Mouse (Mus musculus) MEL (cell line): ENCODE measurements around the gene Oprm1. TPM values are rescaled to one million over a fixed set of nuclear protein-coding genes. Genes with fewer than 3 reads are reported as not detected.

Source experiments
- DNase-seq: peaks from one replicate; pipeline ENCODE4 v3.0.0; 2011; ENCODE audit warnings: low read depth, low spot score
- H3K27ac ChIP-seq: 2 replicates; pipeline ENCODE4 v1.5.1; 2012; ENCODE audit warnings: low read depth, mild to moderate bottlenecking, control low read depth, low read length, moderate library complexity; ENCODE audit not compliant: control insufficient read depth
- H3K27me3 ChIP-seq, 2 experiments: fragments of 150-350 bp in 1 of 2; sonication (generic) in 1 of 2; 2 replicates each; pipeline ENCODE4 v1.6.1; 2012; ENCODE audit warnings: low read length in 2 of 2, mild to moderate bottlenecking in 2 of 2, improper control_type of control experiment in 1 of 2, moderate library complexity in 1 of 2; ENCODE audit not compliant: insufficient read depth in 2 of 2, control insufficient read depth in 1 of 2
- H3K36me3 ChIP-seq, 2 experiments: 2 replicates each; pipeline ENCODE4 v1.6.1; 2012 to 2014; ENCODE audit warnings: low read length in 2 of 2, improper control_type of control experiment in 1 of 2, inconsistent platforms in 1 of 2, mild to moderate bottlenecking in 1 of 2; ENCODE audit not compliant: insufficient read depth in 2 of 2, control insufficient read depth in 1 of 2
- H3K4me1 ChIP-seq, 2 experiments: fragments of 150-350 bp in 1 of 2; sonication (generic) in 1 of 2; 2 replicates each; pipeline ENCODE4 v1.6.1; 2012; ENCODE audit warnings: low read length in 2 of 2, improper control_type of control experiment in 1 of 2, mild to moderate bottlenecking in 1 of 2; ENCODE audit not compliant: insufficient read depth in 2 of 2, control insufficient read depth in 1 of 2
- H3K4me3 ChIP-seq, 2 experiments: fragments of 150-350 bp in 1 of 2; sonication (generic) in 1 of 2; 2 replicates each; pipeline ENCODE4 v1.5.1; 2012; ENCODE audit warnings: low read depth in 2 of 2, low read length in 2 of 2, mild to moderate bottlenecking in 2 of 2, moderate library complexity in 2 of 2, control low read depth in 1 of 2, improper control_type of control experiment in 1 of 2; ENCODE audit not compliant: control insufficient read depth in 1 of 2, insufficient read depth in 1 of 2
- H3K79me2 ChIP-seq: 2 replicates; pipeline ENCODE4 v1.6.1; 2012; ENCODE audit warnings: mild to moderate bottlenecking, low read length, moderate library complexity; ENCODE audit not compliant: control insufficient read depth, poor library complexity, insufficient read depth
- H3K9ac ChIP-seq: 2 replicates; pipeline ENCODE4 v1.6.1; 2012; ENCODE audit warnings: low read depth, mild to moderate bottlenecking, control low read depth, low read length, moderate library complexity; ENCODE audit not compliant: control insufficient read depth, poor library complexity, severe bottlenecking
- H3K9me3 ChIP-seq: fragments of 150-350 bp; sonication (generic); replicated peaks from 2 replicates; pipeline ENCODE4 v1.6.1; 2012; ENCODE audit warnings: mild to moderate bottlenecking, low read length, improper control_type of control experiment, moderate library complexity; ENCODE audit not compliant: insufficient read depth
- BHLHE40 ChIP-seq: IDR thresholded peaks from 2 replicates; pipeline ENCODE4 v1.6.1; 2012; ENCODE audit warnings: low read depth, mild to moderate bottlenecking, inconsistent platforms, low read length, improper control_type of control experiment, borderline replicate concordance
- CHD1 ChIP-seq: IDR thresholded peaks from 2 replicates; pipeline ENCODE4 v1.6.1; 2012; ENCODE audit warnings: low read depth, mild to moderate bottlenecking, inconsistent platforms, low read length, improper control_type of control experiment
- CTCF ChIP-seq, 3 experiments: IDR thresholded peaks in 2 of 3; conservative IDR thresholded peaks in 1 of 3; 2 replicates each; pipeline ENCODE4 v1.5.1; 2011 to 2012; ENCODE audit warnings: low read length in 3 of 3, low read depth in 2 of 3, mild to moderate bottlenecking in 2 of 3, improper control_type of control experiment in 1 of 3, inconsistent platforms in 1 of 3, mixed read lengths in 1 of 3, moderate library complexity in 1 of 3; ENCODE audit not compliant: control insufficient read depth in 1 of 3, insufficient read depth in 1 of 3, poor library complexity in 1 of 3, severe bottlenecking in 1 of 3
- ELF1 ChIP-seq: IDR thresholded peaks from 2 replicates; pipeline ENCODE4 v1.6.1; 2014; ENCODE audit warnings: low read depth, mild to moderate bottlenecking, inconsistent platforms, low read length, improper control_type of control experiment, moderate library complexity
- ETS1 ChIP-seq: IDR thresholded peaks from 2 replicates; pipeline ENCODE4 v1.6.1; 2012; ENCODE audit warnings: low read depth, mild to moderate bottlenecking, inconsistent platforms, low read length, improper control_type of control experiment, moderate library complexity
- GABPA ChIP-seq: IDR thresholded peaks from 2 replicates; pipeline ENCODE4 v1.6.1; 2012; ENCODE audit warnings: low read depth, mild to moderate bottlenecking, inconsistent platforms, low read length, improper control_type of control experiment, moderate library complexity
- GATA1 ChIP-seq: IDR thresholded peaks from 2 replicates; pipeline ENCODE4 v1.6.1; 2011; ENCODE audit warnings: low read depth, low read length, improper control_type of control experiment
- HCFC1 ChIP-seq: IDR thresholded peaks from 2 replicates; pipeline ENCODE4 v1.6.1; 2012; ENCODE audit warnings: low read depth, mild to moderate bottlenecking, inconsistent platforms, low read length, improper control_type of control experiment, moderate library complexity
- KAT2A ChIP-seq: conservative IDR thresholded peaks from 2 replicates; pipeline ENCODE4 v1.6.1; 2012; ENCODE audit warnings: low read depth, low read length, improper control_type of control experiment, inconsistent platforms
- MAFK ChIP-seq: IDR thresholded peaks from 2 replicates; pipeline ENCODE4 v1.6.1; 2011; ENCODE audit warnings: low read depth, mild to moderate bottlenecking, low read length, improper control_type of control experiment, borderline replicate concordance
- MAX ChIP-seq: IDR thresholded peaks from 2 replicates; pipeline ENCODE4 v1.6.1; 2011; ENCODE audit warnings: low read length, improper control_type of control experiment
- MEF2A ChIP-seq: IDR thresholded peaks from 2 replicates; pipeline ENCODE4 v1.6.1; 2014; ENCODE audit warnings: low read depth, mild to moderate bottlenecking, inconsistent platforms, low read length, improper control_type of control experiment; ENCODE audit not compliant: poor library complexity, insufficient replicate concordance, severe bottlenecking; ENCODE audit errors: extremely low read depth
- MXI1 ChIP-seq: IDR thresholded peaks from 2 replicates; pipeline ENCODE4 v1.6.1; 2011; ENCODE audit warnings: mild to moderate bottlenecking, low read depth, low read length, improper control_type of control experiment
- MYC ChIP-seq: IDR thresholded peaks from 2 replicates; pipeline ENCODE4 v1.6.1; 2011; ENCODE audit warnings: low read depth, mild to moderate bottlenecking, low read length, improper control_type of control experiment, moderate library complexity
- NELFE ChIP-seq: IDR thresholded peaks from 2 replicates; pipeline ENCODE4 v1.6.1; 2011; ENCODE audit warnings: low read depth, low read length, improper control_type of control experiment
- NRF1 ChIP-seq: IDR thresholded peaks from 2 replicates; pipeline ENCODE4 v1.6.1; 2014; ENCODE audit warnings: low read depth, mild to moderate bottlenecking, inconsistent platforms, low read length, improper control_type of control experiment, moderate library complexity; ENCODE audit not compliant: poor library complexity, insufficient read depth, severe bottlenecking
- POLR2A ChIP-seq, 2 experiments: IDR thresholded peaks; 2 replicates each; pipeline ENCODE4 v1.6.1; 2011 to 2012; ENCODE audit warnings: low read length in 2 of 2, mild to moderate bottlenecking in 2 of 2, control low read depth in 1 of 2, improper control_type of control experiment in 1 of 2, low read depth in 1 of 2, moderate library complexity in 1 of 2; ENCODE audit not compliant: control insufficient read depth in 1 of 2, insufficient read depth in 1 of 2, poor library complexity in 1 of 2
- POLR2AphosphoS2 ChIP-seq: IDR thresholded peaks from 2 replicates; pipeline ENCODE4 v1.6.1; 2011; ENCODE audit warnings: low read length, improper control_type of control experiment
- POLR2AphosphoS5 ChIP-seq: IDR thresholded peaks from 2 replicates; pipeline ENCODE4 v1.6.1; 2012; ENCODE audit warnings: low read depth, borderline replicate concordance, mild to moderate bottlenecking, inconsistent platforms, low read length, moderate library complexity, mixed read lengths
- RCOR1 ChIP-seq: IDR thresholded peaks from 2 replicates; pipeline ENCODE4 v1.6.1; 2012; ENCODE audit warnings: low read depth, mild to moderate bottlenecking, inconsistent platforms, low read length, improper control_type of control experiment
- SIN3A ChIP-seq: IDR thresholded peaks from 2 replicates; pipeline ENCODE4 v1.6.1; 2012; ENCODE audit warnings: low read length, improper control_type of control experiment, inconsistent platforms
- SMC3 ChIP-seq: IDR thresholded peaks from 2 replicates; pipeline ENCODE4 v1.6.1; 2011; ENCODE audit warnings: low read depth, low read length, improper control_type of control experiment
- TAL1 ChIP-seq: IDR thresholded peaks from 2 replicates; pipeline ENCODE4 v1.6.1; 2012; ENCODE audit warnings: mild to moderate bottlenecking, inconsistent platforms, low read length, moderate library complexity, mixed read lengths
- TCF12 ChIP-seq: IDR thresholded peaks from 2 replicates; pipeline ENCODE4 v1.6.1; 2014; ENCODE audit warnings: low read depth, mild to moderate bottlenecking, inconsistent platforms, low read length, improper control_type of control experiment, moderate library complexity
- ZKSCAN1 ChIP-seq: IDR thresholded peaks from 2 replicates; pipeline ENCODE4 v1.6.1; 2012; ENCODE audit warnings: low read depth, mild to moderate bottlenecking, inconsistent platforms, low read length, improper control_type of control experiment, moderate library complexity
- ZMIZ1 ChIP-seq: IDR thresholded peaks from 2 replicates; pipeline ENCODE4 v1.6.1; 2012; ENCODE audit warnings: low read depth, mild to moderate bottlenecking, inconsistent platforms, low read length, improper control_type of control experiment, moderate library complexity
- ZNF384 ChIP-seq: IDR thresholded peaks from 2 replicates; pipeline ENCODE4 v1.6.1; 2012; ENCODE audit warnings: low read depth, mild to moderate bottlenecking, inconsistent platforms, low read length, improper control_type of control experiment
- polyA plus RNA-seq, 2 experiments: library from polyadenylated mRNA; stranded (reverse) in 1 of 2; unstranded in 1 of 2; fragments of >175 nt in 1 of 2; fragments of >200 nt in 1 of 2; gene quantifications; 2 replicates each; pipeline versions ENCODE4 v1.2.1 to v1.2.4; 2012; ENCODE audit warnings: low replicate concordance in 2 of 2, low read depth in 1 of 2; ENCODE audit not compliant: insufficient read length in 2 of 2, insufficient read depth in 1 of 2, missing spikeins in 1 of 2
- total RNA-seq: library from RNA; depleted of rRNA; stranded (reverse); fragments of 300-350 nt; gene quantifications from 2 replicates; pipeline ENCODE4 v1.2.3, GENCODE M21; 2012

The Oprm1 gene
- total and polyA plus RNA-seq, 3 experiments: not detected

DNA sequence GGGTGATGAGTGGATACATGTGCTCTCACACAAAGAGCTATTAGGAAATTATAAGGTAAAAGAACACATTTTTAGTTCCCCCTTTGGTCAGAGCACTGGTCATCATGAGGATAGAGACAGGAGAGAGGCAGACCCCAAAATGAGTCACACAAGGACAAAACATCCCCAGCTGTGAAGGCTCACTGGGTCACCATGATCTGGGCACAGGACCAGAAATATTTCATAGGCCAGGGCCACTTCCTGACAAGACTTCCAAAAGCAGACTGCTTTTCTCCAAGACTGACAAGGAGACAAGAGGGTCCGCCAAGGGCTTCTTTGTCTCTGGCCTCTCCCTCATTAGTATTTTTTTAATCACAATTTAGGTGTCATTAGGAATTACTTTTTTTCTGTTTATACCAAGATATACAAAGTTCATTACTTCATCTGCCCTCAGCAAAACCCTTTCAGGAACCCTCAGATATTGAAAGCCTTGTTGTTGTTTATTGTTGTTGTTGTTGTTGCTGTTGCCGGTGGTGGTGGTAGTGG is 3.0 kb downstream of the Oprm1 start, which contains the start of gene Gm10945 (continued):
- no peak for TF ChIP-seq MAFK

DNA sequence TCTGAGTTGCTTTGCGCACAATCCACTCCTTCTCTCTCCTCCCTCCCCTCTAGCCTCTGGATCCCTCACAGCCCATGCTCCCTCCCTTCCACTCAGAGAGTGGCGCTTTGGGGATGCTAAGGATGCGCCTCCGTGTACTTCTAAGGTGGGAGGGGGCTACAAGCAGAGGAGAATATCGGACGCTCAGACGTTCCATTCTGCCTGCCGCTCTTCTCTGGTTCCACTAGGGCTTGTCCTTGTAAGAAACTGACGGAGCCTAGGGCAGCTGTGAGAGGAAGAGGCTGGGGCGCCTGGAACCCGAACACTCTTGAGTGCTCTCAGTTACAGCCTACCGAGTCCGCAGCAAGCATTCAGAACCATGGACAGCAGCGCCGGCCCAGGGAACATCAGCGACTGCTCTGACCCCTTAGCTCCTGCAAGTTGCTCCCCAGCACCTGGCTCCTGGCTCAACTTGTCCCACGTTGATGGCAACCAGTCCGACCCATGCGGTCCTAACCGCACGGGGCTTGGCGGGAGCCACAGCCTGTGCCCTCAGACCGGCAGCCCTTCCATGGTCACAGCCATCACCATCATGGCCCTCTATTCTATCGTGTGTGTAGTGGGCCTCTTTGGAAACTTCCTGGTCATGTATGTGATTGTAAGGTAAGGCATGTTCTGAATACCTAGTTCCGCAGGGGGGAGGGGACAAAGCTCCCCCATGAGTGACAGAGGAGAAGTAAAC is 30.4 kb downstream of the Oprm1 start:
- TF ChIP-seq BHLHE40 (no peak), NRF1 (no peak), RCOR1 (no peak), POLR2A (IDR thresholded peaks at IDR 0.05; ENCODE audit: control insufficient read depth in 1 of 2, insufficient read depth in 1 of 2, low read depth in 1 of 2, low read length in 2 of 2, poor library complexity in 1 of 2) (no peak), NELFE (no peak), ZNF384 (no peak), CHD1 (no peak), ZKSCAN1 (no peak), MXI1 (no peak), GABPA (no peak), ETS1 (no peak), MYC (no peak)
- Histone ChIP-seq H3K4me1 (no peaks in the 10 kb centered on the region), H3K79me2 (no peaks in the 10 kb centered on the region), H3K36me3 (no peaks in the 10 kb centered on the region), H3K27ac (no peak overlapping the region), H3K27me3 (no peaks in the 10 kb centered on the region), H3K9me3 (no peaks in the 10 kb centered on the region), H3K9ac (no peak overlapping the region), H3K4me3 (no peak overlapping the region)
- DNase-seq: peak; percentile 20

DNA sequence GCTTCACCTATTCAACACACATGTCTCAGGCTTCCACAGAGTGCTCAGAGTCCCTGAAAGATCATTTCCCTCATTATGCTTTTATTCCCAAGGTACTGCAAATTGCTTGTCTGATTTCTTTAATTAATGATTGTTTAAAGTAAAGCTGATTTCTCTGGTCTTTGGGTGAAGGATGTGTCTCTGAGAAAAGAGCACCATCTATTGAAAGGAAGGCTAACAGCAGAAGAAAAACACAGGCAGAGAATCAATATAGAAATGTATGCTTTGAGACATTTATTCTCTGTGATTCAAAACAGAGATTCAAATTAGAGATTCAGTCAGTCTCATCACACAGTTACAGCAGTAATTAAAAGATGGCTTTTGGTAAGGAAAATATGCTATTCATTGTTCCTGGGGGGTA is 31.9 kb downstream of the Oprm1 start:
- Histone ChIP-seq H3K27me3 (no peaks in the 10 kb centered on the region), H3K9ac (no peak overlapping the region), H3K36me3 (no peaks in the 10 kb centered on the region), H3K27ac (no peak overlapping the region), H3K9me3 (no peaks in the 10 kb centered on the region), H3K79me2 (no peaks in the 10 kb centered on the region), H3K4me3 (no peak overlapping the region), H3K4me1 (no peaks in the 10 kb centered on the region)
- no peak for TF ChIP-seq GATA1
- no peak for TF ChIP-seq MEF2A
- TF ChIP-seq POLR2AphosphoS2: no peak
- TF ChIP-seq KAT2A: no peak
- no peak for TF ChIP-seq CTCF (IDR thresholded peaks at IDR 0.05 in 2 of 3, conservative IDR thresholded peaks at IDR 0.05 in 1 of 3; ENCODE audit: control insufficient read depth in 1 of 3, insufficient read depth in 1 of 3, low read depth in 2 of 3, low read length in 3 of 3, poor library complexity in 1 of 3, severe bottlenecking in 1 of 3)
- no peak for TF ChIP-seq SMC3
- no peak for TF ChIP-seq MAFK
- no peak for TF ChIP-seq ZKSCAN1
- no peak for TF ChIP-seq MAX
- no peak for TF ChIP-seq POLR2AphosphoS5
- TF ChIP-seq HCFC1: no peak
- TF ChIP-seq SIN3A: no peak
- TF ChIP-seq ZNF384: no peak
- no peak for TF ChIP-seq NRF1
- no peak for TF ChIP-seq MXI1
- no peak for TF ChIP-seq ELF1
- TF ChIP-seq ZMIZ1: no peak
- no peak for TF ChIP-seq TAL1
- no peak for TF ChIP-seq GABPA
- no peak for TF ChIP-seq TCF12
- DNase-seq: no peak
